Mouse (Mus musculus): ENCODE measurements at regions not wholly inside any gene's neighbourhood (a gene's known extent, or its start where the extent isn't known, plus 50 kb on each side); places are given as distances from the start of the nearest gene placed in this dataset.

DNA sequence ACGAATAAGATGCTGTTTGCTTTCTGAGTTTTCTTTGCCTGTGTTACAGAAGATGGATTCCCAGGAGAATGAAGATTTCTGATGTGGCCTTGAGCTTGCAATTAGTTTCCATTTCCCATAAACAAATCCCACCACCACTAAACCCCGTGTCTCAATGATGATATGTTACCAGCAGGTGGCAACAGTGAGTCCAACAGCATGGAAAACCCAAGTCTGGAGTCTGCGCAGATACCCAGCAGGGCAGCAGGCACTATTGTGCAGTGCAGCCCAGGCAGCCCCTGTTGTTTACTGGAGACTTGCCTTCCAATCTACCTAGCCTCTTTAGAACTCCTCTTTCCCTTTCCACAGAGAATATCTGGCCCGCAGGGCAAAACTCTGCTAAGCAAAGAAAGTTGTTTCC is 62.7 kb downstream of the Bmp2 start:
- Histone ChIP-seq H3K4me1 (ENCODE audit: control insufficient read depth, insufficient read depth, low read length) (no peaks in the 10 kb centered on the region), H3K4me3 (ENCODE audit: insufficient read depth, low read depth, low read length) (no peak overlapping the region), H3K27ac (ENCODE audit: insufficient read depth, low read depth, low read length) (no peak overlapping the region)
- 49% methylated on average over 4 of the region's 4 CpGs for WGBS
- TF ChIP-seq POLR2A (IDR thresholded peaks at IDR 0.05; ENCODE audit: insufficient read depth, low read depth, low read length) (no peak), CTCF (IDR thresholded peaks at IDR 0.05; ENCODE audit: insufficient read depth, low read depth, low read length) (peak; percentile 31; the same call in 1 of the 2 replicates)

DNA sequence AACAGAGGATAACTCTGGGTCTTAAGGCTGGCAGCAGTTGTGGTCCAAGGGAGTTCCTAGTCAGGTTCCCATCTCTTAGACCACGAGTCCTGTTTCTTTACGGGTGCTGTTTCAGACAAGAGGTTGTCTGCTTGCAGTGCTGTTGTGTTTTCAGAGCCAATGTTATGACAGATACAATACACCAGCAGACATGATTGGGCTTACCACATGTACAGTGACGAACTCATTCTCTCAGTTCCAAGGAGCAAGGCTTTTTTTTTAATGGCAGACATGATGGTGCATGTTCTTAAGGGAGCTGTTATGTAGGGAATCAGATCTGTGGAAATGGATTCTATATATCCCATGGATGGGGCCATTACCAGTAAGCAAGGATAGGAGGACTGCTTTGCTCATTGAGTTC is 63.3 kb downstream of the Bmp2 start:
- TF ChIP-seq CTCF (IDR thresholded peaks at IDR 0.05; ENCODE audit: insufficient read depth, low read depth, low read length) = no peak
- TF ChIP-seq POLR2A (IDR thresholded peaks at IDR 0.05; ENCODE audit: insufficient read depth, low read depth, low read length) = no peak
- WGBS = 90% methylated on average over 3 of the region's 3 CpGs

DNA sequence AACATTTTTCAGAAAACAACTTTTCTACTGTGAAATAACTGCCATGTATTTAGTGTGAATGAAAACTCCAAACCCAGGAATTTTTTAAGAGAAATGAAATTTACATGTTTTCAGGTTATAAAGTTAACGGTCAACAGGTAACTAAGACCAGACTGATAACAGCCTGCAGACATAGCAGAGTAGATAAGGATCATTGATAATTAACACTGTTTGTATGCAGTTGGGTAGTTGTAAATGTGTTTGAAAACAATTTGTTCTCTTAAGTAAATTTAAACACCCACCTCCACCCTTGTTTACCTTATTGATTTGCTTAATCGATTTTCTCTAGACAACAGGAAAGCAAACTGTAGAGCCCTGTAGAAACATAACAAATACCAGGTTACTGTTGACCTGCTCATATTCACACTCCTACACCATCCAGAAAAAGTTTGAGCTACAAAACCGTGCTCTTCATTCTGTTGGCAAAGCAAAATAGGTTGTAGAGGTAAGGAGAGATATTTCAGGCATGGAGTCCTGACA is 65.4 kb downstream of the Bmp2 start:
- Histone ChIP-seq H3K4me1 (ENCODE audit: control insufficient read depth, insufficient read depth, low read length) (no peaks in the 10 kb centered on the region), H3K4me3 (ENCODE audit: insufficient read depth, low read depth, low read length) (no peak overlapping the region), H3K27ac (ENCODE audit: insufficient read depth, low read depth, low read length) (no peak overlapping the region)
- TF ChIP-seq CTCF (IDR thresholded peaks at IDR 0.05; ENCODE audit: insufficient read depth, low read depth, low read length) = no peak
- no peak for TF ChIP-seq POLR2A (IDR thresholded peaks at IDR 0.05; ENCODE audit: insufficient read depth, low read depth, low read length)
- 96% methylated on average over 3 of the region's 3 CpGs for WGBS

More for the DNA sequence above, 63.3 kb downstream of the Bmp2 start:
- Histone ChIP-seq H3K4me1 (ENCODE audit: control insufficient read depth, insufficient read depth, low read length) (no peaks in the 10 kb centered on the region), H3K27ac (ENCODE audit: insufficient read depth, low read depth, low read length) (no peak overlapping the region), H3K4me3 (ENCODE audit: insufficient read depth, low read depth, low read length) (no peak overlapping the region)

DNA sequence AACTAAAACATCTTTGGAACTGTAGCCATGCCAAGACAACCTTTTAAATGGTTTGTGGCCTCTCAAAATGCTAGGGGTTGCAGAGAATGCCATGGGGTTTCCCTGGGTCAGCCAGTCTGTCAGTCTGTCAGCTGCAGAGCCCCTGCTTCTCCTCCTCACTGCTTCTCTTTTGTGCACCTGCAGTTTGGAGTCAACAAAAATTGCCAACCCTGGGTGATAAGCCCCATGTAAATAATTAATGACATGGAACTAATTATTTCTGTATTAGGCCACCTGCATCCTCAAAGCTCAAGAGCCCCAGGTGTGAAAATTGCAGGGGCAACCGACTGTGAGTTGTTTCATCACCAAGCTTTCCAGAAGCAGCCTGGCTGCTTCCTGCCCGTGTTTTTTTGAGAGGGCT is 70.6 kb downstream of the Bmp2 start:
- TF ChIP-seq POLR2A (IDR thresholded peaks at IDR 0.05; ENCODE audit: insufficient read depth, low read depth, low read length) = no peak
- no peak for TF ChIP-seq CTCF (IDR thresholded peaks at IDR 0.05; ENCODE audit: insufficient read depth, low read depth, low read length)
- H3K4me3 ChIP-seq (ENCODE audit: insufficient read depth, low read depth, low read length) = no peak overlapping the region
- no peaks in the 10 kb centered on the region for H3K4me1 ChIP-seq (ENCODE audit: control insufficient read depth, insufficient read depth, low read length)
- no peak overlapping the region for H3K27ac ChIP-seq (ENCODE audit: insufficient read depth, low read depth, low read length)
- 36% methylated on average over 2 of the region's 2 CpGs for WGBS

DNA sequence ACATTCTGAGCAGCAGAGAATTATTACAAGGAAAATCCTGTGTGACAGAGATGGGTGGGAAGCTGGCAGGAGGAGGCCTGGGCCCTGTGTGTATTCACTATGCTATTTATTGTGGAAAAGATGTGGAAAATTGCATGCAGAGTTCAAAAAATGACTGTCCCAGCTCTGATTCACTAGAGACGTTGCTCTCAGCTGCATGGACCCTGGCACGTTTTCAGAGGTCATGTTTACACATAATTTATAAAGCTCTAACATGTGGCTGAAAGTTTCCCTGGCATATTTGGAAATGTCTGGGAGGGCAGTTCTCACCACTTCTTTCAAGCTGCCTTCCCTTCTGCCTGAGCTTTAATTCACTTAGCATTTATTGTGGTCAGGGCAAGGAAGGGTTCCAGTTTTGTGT is 73.6 kb downstream of the Bmp2 start:
- TF ChIP-seq CTCF (IDR thresholded peaks at IDR 0.05; ENCODE audit: insufficient read depth, low read depth, low read length) (no peak), POLR2A (IDR thresholded peaks at IDR 0.05; ENCODE audit: insufficient read depth, low read depth, low read length) (no peak)
- no peaks in the 10 kb centered on the region; the same call in 1 of the 2 replicates for H3K4me1 ChIP-seq (ENCODE audit: control insufficient read depth, insufficient read depth, low read length)
- H3K4me3 ChIP-seq (ENCODE audit: insufficient read depth, low read depth, low read length) = no peak overlapping the region
- H3K27ac ChIP-seq (ENCODE audit: insufficient read depth, low read depth, low read length) = no peak overlapping the region
- 63% methylated on average over 2 of the region's 2 CpGs for WGBS

DNA sequence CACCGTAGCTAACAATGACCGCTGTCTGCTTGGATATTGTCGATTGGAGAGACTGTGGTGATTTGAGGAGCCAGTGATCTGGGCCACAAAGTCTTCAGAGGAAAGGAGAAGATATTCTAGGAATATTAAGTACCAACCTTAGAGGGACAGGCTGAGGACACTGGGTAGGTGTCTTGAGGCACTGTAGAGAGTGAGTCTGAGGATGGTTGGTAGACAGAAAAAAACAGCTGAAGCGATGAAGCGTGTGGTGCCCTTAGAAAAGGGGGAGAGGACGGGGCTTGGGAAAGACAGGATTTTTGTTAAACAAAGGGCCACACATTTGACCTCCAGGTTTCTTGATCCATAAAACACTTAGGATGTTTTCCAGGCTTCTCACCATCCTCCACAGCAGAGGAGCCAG is 76.9 kb downstream of the Bmp2 start:
- H3K27ac ChIP-seq (ENCODE audit: insufficient read depth, low read depth, low read length) = no peak overlapping the region
- TF ChIP-seq POLR2A (IDR thresholded peaks at IDR 0.05; ENCODE audit: insufficient read depth, low read depth, low read length) = no peak
- no peak for TF ChIP-seq CTCF (IDR thresholded peaks at IDR 0.05; ENCODE audit: insufficient read depth, low read depth, low read length)
- WGBS = 81% methylated on average over 6 of the region's 6 CpGs
- H3K4me1 ChIP-seq (ENCODE audit: control insufficient read depth, insufficient read depth, low read length) = no peaks in the 10 kb centered on the region; the same call in 1 of the 2 replicates
- no peak overlapping the region for H3K4me3 ChIP-seq (ENCODE audit: insufficient read depth, low read depth, low read length)

DNA sequence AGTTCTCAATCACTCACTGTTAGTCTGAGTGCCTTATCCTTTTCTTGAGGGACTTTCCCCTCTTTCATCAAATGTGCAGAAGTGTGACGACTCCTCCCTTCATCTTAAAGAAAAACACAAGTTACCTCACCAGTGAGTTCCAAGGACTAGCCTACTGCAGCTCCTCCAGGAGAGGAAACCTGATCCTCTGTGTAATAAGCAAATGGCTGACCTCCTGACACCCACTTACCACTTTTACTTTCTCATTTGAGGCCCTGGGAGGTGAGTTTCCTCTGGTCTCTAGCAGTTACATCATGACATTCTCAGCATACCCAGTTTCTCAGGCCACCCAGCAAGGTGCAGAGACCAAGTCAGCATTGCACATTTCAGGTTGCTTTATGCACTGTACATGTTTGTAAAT is 83.5 kb downstream of the Bmp2 start:
- H3K4me3 ChIP-seq (ENCODE audit: insufficient read depth, low read depth, low read length) = no peak overlapping the region
- TF ChIP-seq POLR2A (IDR thresholded peaks at IDR 0.05; ENCODE audit: insufficient read depth, low read depth, low read length) = no peak
- no peak for TF ChIP-seq CTCF (IDR thresholded peaks at IDR 0.05; ENCODE audit: insufficient read depth, low read depth, low read length)
- WGBS = 54% methylated on average over 1 of the region's 1 CpGs

DNA sequence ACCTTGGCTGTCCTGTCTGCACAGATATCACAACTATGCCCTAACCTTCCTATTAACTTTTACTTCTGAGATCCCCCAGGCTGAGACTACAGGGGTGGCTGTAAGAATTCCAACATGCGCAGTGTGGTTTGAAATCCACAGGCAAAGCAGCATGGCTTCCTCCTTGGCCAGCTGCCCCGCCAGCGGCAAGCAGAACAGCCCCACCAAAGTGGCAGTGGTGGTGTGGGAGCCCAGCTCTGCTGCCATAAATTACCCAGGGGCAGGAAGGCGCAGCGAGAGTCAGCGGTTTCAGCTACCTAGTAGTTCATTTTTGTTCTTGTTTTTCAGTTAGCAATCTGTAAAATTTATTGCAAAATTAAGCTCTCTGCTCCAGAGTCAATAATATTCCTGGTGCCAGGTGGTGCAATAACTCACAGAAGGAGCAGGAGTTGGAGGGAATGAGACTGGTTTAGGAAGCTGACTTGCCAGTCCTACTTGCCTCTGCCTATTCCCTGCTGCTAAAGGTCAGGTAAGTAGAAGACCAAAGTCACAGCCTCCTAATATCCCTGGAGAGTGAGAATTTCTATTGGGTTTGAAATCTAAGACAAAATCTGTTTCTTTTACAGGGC is 98.0 kb downstream of the Bmp2 start:
- TF ChIP-seq CTCF (IDR thresholded peaks at IDR 0.05; ENCODE audit: insufficient read depth, low read depth, low read length) (no peak), POLR2A (IDR thresholded peaks at IDR 0.05; ENCODE audit: insufficient read depth, low read depth, low read length) (no peak)
- Histone ChIP-seq H3K4me3 (ENCODE audit: insufficient read depth, low read depth, low read length) (no peak overlapping the region), H3K4me1 (ENCODE audit: control insufficient read depth, insufficient read depth, low read length) (no peaks in the 10 kb centered on the region), H3K27ac (ENCODE audit: insufficient read depth, low read depth, low read length) (no peak overlapping the region)
- WGBS = 93% methylated on average over 6 of the region's 6 CpGs

More for the DNA sequence above, 83.5 kb downstream of the Bmp2 start:
- Histone ChIP-seq H3K27ac (ENCODE audit: insufficient read depth, low read depth, low read length) (no peak overlapping the region), H3K4me1 (ENCODE audit: control insufficient read depth, insufficient read depth, low read length) (no peaks in the 10 kb centered on the region)

DNA sequence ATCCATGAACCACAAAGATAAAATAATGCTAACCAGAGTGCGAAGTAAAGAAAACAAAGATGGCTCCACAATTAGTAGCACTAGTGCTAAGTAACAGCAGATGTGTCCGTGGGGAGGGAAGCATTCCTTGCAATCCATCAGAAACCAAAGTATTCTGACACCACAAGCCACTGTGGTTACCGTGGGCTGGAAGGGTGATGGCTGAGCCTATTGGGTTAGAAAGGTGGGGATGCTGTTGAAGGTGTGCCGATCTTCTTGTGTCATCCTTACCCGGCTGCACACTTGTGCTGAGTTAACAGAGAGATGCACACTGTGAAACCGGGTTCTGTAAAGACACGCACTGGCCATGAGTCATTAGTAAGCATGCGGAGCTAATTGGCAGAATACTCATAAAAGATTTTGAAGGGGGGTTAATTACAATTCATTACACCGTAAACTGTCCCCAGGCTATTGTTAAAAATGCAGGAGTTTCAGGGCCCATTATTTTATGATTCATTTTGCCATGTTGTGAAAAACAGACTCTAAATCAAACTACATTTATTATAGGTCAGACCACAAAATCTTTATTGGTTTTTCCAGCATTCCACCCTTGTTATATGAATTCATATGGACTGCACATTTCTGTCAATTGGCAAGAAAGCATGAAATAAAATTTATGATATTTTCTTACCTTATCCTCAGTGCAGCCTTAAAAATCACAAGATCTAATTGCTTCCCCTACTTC is 114.5 kb downstream of the Bmp2 start:
- H3K27ac ChIP-seq (ENCODE audit: insufficient read depth, low read depth, low read length) = no peak overlapping the region
- H3K4me1 ChIP-seq (ENCODE audit: control insufficient read depth, insufficient read depth, low read length) = no peaks in the 10 kb centered on the region
- 80% methylated on average over 9 of the region's 9 CpGs for WGBS
- TF ChIP-seq POLR2A (IDR thresholded peaks at IDR 0.05; ENCODE audit: insufficient read depth, low read depth, low read length) (no peak), CTCF (IDR thresholded peaks at IDR 0.05; ENCODE audit: insufficient read depth, low read depth, low read length) (no peak)
- H3K4me3 ChIP-seq (ENCODE audit: insufficient read depth, low read depth, low read length) = no peak overlapping the region

All from olfactory bulb, adult 2 months (tissue).